Mouse (Mus musculus) right cerebral cortex, adult 18-20 months (tissue): Measurements from ENCODE around the gene Pitpnc1.

Source experiments
- DNase-seq: peaks from one replicate; pipeline ENCODE4 v3.0.0; 2022; ENCODE audit warnings: mixed read lengths

Gene Pitpnc1

GRCm38 (mm10) chr11:107401839-107402590 is 68.5 kb downstream of the Pitpnc1 start:
- no peak for DNase-seq

- DNase-seq, result no peak
Observed at GRCm38 (mm10) chr11:107400826-107401225, 69.7 kb downstream of the Pitpnc1 start.

GRCm38 (mm10) chr11:107400005-107400404 is 70.5 kb downstream of the Pitpnc1 start:
- no peak for DNase-seq

GRCm38 (mm10) chr11:107397326-107397998 is 73.0 kb downstream of the Pitpnc1 start:
- no peak for DNase-seq

GRCm38 (mm10) chr11:107394245-107394644 is 76.3 kb downstream of the Pitpnc1 start:
- DNase-seq, result no peak

- DNase-seq, result peak; percentile 43
Observed at GRCm38 (mm10) chr11:107393828-107394165, 76.7 kb downstream of the Pitpnc1 start.

DNA sequence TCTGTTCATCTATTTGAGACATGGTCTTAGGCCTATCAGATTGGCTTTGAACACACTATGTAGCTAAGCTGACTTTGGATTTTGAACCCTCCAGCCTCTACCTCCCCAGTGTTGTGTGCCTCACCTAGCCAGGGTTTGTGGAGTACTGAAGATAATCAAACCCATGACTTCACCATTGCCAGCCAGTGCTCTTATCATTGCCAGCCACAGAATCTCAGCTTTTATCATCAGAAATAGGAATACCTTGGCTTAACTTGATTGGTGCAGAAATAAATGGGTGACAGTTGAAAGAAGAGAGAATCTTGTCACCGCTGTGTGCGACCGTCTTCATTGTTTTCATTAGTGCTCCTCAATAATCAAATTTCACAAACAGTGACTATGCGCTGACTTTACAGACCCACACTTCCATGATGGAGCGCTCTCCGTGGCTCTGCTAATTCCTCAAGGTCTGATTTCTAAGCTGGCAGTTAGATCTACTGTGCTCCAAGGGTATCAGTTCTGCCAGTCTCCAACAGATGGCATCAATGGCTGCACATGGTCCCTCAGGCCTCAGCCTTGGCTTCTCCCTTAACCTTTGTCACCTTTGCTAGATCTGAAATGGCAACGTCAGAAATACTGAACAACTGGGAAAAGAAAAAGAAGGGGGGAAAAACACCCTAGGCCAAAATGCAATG is 77.2 kb downstream of the Pitpnc1 start:
- DNase-seq, result no peak

DNA sequence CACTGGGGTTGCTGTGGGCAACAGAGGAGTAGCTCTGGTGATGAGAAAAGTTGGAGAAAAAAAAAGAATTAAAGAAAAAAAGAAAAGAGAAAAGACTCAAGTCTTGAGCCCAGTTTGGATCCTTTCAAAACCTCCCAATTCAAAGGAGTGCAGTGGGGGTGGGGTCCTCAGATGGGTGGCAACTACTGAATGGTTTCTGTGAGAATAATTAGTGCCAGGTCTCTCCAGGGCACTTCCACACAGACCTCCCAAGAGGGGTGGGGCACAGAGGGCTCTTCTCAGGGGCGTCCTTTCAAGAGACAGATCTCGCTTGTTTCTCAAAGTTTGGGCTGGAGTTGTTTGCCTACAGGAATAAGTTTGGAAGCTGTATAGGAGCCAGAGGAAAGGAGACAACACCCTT is 80.0 kb downstream of the Pitpnc1 start:
- DNase-seq, result peak; percentile 18

- DNase-seq, result no peak
Observed at GRCm38 (mm10) chr11:107390001-107390400, 80.5 kb downstream of the Pitpnc1 start.

DNA sequence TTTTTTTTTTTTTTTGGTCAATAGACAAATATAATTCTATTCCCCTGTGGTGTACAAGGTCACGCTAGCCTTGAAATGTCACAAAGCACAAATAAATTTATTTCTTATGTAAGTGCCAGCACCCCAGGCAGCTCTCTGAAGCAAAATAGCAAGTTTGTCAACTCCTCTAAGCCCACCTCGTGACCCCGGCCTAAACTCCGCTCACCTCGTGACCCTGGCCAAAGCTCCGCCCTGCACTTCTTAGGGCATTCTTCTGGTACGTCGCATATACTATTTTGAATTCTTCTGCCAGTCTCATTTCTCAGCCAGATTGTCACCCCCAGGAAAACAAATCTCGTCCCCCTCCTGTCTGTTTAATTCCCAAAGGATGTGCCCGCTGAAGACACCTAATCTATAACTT is 84.0 kb downstream of the Pitpnc1 start:
- DNase-seq, result no peak

- no peak for DNase-seq
Observed at GRCm38 (mm10) chr11:107385306-107385705, 85.2 kb downstream of the Pitpnc1 start.

- DNase-seq, result no peak
Observed at GRCm38 (mm10) chr11:107383985-107384384, 86.5 kb downstream of the Pitpnc1 start.

GRCm38 (mm10) chr11:107379965-107380364 is 90.5 kb downstream of the Pitpnc1 start:
- DNase-seq, result no peak

DNA sequence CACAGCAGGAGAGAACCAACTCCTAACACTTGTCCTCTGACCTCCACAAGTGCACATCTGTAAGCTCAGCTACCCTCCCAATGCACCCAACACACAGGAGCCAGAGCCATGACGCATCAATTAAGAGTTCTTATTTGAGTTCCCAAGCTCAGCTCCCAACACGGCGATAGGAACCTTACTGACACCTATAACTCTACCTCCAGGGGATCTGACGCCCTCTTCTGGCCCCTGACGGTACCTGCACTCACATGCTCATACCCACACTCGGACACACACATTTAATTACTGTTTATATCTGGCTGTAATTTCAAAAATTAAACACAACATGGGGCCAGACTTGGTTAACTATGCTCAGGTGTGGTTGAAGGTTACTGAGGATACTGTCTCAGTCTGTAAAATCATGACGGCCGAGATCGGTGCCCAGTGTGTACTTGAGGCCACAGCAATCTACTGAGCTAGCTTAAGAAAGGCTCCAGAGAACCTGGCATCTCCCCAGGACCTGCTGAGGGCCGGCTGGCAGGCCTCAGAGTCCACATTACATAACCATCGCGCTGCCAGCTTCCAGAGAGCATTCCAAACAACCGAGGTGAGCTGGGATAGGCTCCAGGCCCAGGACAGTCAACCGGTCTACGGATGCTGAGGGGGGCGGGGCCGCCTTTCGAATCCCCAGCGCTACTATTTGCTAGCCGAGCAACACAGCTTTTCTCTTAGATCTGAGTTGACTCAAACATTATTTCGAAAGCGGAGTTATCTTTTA is 91.2 kb downstream of the Pitpnc1 start:
- peak; percentile 58 for DNase-seq

GRCm38 (mm10) chr11:107377326-107377725 is 93.2 kb downstream of the Pitpnc1 start:
- DNase-seq, result no peak

GRCm38 (mm10) chr11:107376272-107376671 is 94.2 kb downstream of the Pitpnc1 start:
- peak; percentile 24 for DNase-seq

GRCm38 (mm10) chr11:107375816-107376215 is 94.7 kb downstream of the Pitpnc1 start:
- DNase-seq, result no peak

GRCm38 (mm10) chr11:107373569-107373968 is 96.9 kb downstream of the Pitpnc1 start:
- DNase-seq, result no peak

- DNase-seq, result no peak
Observed at GRCm38 (mm10) chr11:107373154-107373553, 97.3 kb downstream of the Pitpnc1 start.

DNA sequence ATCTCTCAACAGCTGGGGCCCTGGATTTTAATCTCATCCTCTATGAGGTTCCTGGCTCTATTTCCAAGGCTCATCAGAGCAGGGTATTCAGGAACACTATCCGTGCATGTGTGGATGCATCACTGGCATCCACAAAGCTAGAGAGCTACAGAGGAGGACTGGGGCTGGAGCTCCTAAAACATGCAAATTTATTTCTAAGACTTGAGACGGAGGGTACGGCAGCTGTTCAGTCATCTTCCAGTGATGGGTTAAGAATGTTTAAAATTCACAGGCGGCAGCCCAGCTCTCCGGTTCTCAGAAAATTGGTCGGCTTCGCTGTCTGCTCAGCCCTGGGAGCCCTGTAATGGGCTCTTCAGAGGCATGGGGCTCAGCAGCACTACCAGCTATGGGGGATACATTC is 97.8 kb downstream of the Pitpnc1 start:
- DNase-seq, result peak; percentile 29

GRCm38 (mm10) chr11:107370476-107370875 is 100.0 kb downstream of the Pitpnc1 start:
- no peak for DNase-seq

DNA sequence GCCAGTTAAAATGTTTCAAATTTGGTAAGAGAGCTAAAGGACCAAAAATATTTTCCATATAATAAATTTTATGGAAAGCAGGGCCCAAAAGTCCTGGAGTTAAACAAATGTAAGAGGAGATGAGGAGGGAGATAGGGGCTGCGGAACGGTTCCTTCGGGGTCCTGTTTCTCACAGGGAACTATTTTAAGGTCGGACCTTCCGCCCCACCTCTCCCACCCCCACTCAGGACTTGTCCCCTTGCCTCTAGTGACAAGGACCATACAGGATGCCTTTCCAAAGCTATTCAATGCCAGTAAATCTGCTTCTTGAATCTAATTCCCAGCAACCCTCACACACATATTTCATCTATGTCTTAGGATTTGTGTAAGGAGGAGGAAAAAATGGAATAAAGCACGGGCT is 100.8 kb downstream of the Pitpnc1 start:
- DNase-seq, result no peak
